Mouse (Mus musculus): ENCODE measurements around the gene Cd48.

DNA sequence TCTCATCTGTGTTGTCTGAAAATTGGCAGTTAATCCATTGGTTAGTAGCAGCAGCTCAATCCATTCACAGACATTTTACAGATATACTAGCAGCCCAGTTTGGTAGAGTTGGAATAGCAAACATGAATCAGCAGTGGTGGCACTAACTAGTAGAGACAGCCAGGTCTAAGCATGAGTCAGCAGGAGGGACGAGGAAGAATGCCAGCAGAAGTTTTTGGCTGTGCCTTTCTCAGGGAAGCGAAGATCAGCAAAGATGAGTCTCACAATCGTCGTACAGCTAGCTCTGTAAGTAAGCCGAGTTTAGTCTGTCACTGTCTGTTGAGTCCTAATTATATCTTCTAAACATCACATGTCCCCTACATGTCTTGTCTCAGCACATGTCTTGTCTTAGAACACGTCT, 15.5 kb upstream of the Cd48 start:
- TF ChIP-seq CTCF (IDR thresholded peaks at IDR 0.05; ENCODE audit: extremely low read depth, insufficient read length, insufficient replicate concordance, low read depth, low read length) (no peak), POLR2A (IDR thresholded peaks at IDR 0.05; ENCODE audit: low read depth, low read length) (no peak)

Measured in small intestine, adult 2 months (tissue).